Mouse (Mus musculus) hindbrain, embryonic 11.5 days (tissue): ENCODE data around the gene Fam177a. TPM values are rescaled to one million over a fixed set of nuclear protein-coding genes. Genes with fewer than 3 reads are reported as not detected.
A peak's percentile ranks its signal among the peaks of the same experiment; 100 is the strongest.
"Not testable (repeated sequence)": the region's sequence is repeated elsewhere in the genome, so short reads cannot be mapped to it uniquely, and the experiment has no call there.

ENCODE experiments used
- ATAC-seq: fragments of 200-750 bp; cut with Nextera tagmentation; 2 replicates; pipeline ENCODE4 v1.8.0; 2017; ENCODE audit warnings: mild to moderate bottlenecking, moderate TSS enrichment, moderate library complexity; ENCODE audit not compliant: low FRiP score
- DNase-seq: peaks from one replicate; pipeline ENCODE4 v3.0.0-alpha.2; 2015; ENCODE audit warnings: low spot score
- H3K27ac ChIP-seq: fragments of 300-500 bp; sonication (generic); 2 replicates; pipeline ENCODE4 v1.5.1; 2014; ENCODE audit warnings: mild to moderate bottlenecking, low read depth, low read length
- H3K27me3 ChIP-seq: fragments of 300-500 bp; sonication (generic); 2 replicates; pipeline ENCODE4 v1.6.1; 2014; ENCODE audit warnings: mild to moderate bottlenecking, low read length, moderate library complexity, mixed read lengths; ENCODE audit not compliant: control insufficient read depth, insufficient read depth
- H3K36me3 ChIP-seq: fragments of 300-500 bp; sonication (generic); 2 replicates; pipeline ENCODE4 v1.6.1; 2014; ENCODE audit warnings: mild to moderate bottlenecking, low read length, moderate library complexity, mixed read lengths; ENCODE audit not compliant: control insufficient read depth, insufficient read depth
- H3K4me1 ChIP-seq: fragments of 300-500 bp; sonication (generic); replicated peaks from 2 replicates; pipeline ENCODE4 v1.6.1; 2014; ENCODE audit warnings: low read length, mixed read lengths; ENCODE audit not compliant: control insufficient read depth, insufficient read depth
- H3K4me2 ChIP-seq: fragments of 300-500 bp; sonication (generic); replicated peaks from 2 replicates; pipeline ENCODE4 v1.6.1; 2014; ENCODE audit warnings: mild to moderate bottlenecking, low read depth, low read length
- H3K4me3 ChIP-seq: fragments of 300-500 bp; sonication (generic); 2 replicates; pipeline ENCODE4 v1.5.1; 2014; ENCODE audit warnings: low read depth, low read length
- H3K9ac ChIP-seq: fragments of 300-500 bp; sonication (generic); 2 replicates; pipeline ENCODE4 v1.6.1; 2014; ENCODE audit warnings: low read depth, low read length
- H3K9me3 ChIP-seq: fragments of 300-500 bp; sonication (generic); 2 replicates; pipeline ENCODE4 v1.6.1; 2016; ENCODE audit warnings: low read length; ENCODE audit not compliant: control insufficient read depth
- WGBS: fragments of 180-500 bp; shearing (Covaris S2); extraction: QIAGEN DNeasy Blood & Tissue Kit; methylation state at CpG from one replicate; pipeline ENCODE4 v1.1.7; 2014; 5-methylcytosine and 5-hydroxymethylcytosine counted together
- polyA plus RNA-seq: library from polyadenylated mRNA; unstranded; fragments of >200 nt; fragmentation: Nextera tagmentation; extraction: Ambion mirVana; gene quantifications from 2 replicates; pipeline ENCODE4 v1.2.1, GENCODE M21; 2014

The Fam177a gene
- polyA plus RNA-seq, result 10.3 and 19.9 TPM in 2 replicates

GRCm38 (mm10) chr12:55124242-55124641 is at the start of gene Fam177a:
TSS of gene Fam177a (plus strand) at chr12:55124469.
- DNase-seq, H3K27ac ChIP-seq, H3K4me3 ChIP-seq, H3K4me2 ChIP-seq, H3K36me3 ChIP-seq, H3K9ac ChIP-seq, H3K4me1 ChIP-seq, H3K27me3 ChIP-seq, H3K9me3 ChIP-seq: not testable (repeated sequence)
- no CpG with 5 or more reads among the region's 40 CpGs for WGBS
- ATAC-seq, result peak; percentile 96

- Histone ChIP-seq H3K27ac (no peak overlapping the region), H3K4me2 (no peak overlapping the region), H3K27me3 (no peaks in the 10 kb centered on the region), H3K9me3 (no peaks in the 10 kb centered on the region), H3K36me3 (no peaks in the 10 kb centered on the region), H3K4me3 (no peak overlapping the region), H3K9ac (no peak overlapping the region), H3K4me1 (no peaks in the 10 kb centered on the region)
- ATAC-seq (no peak), DNase-seq (no peak)
- 93% methylated on average over 2 of the region's 2 CpGs for WGBS
These were observed 49.0 kb upstream of the Fam177a start for GRCm38 (mm10) chr12:55075296-55075695.

GRCm38 (mm10) chr12:55078706-55079105 is 45.6 kb upstream of the Fam177a start:
- H3K36me3 ChIP-seq, DNase-seq, H3K27ac ChIP-seq, H3K4me2 ChIP-seq, H3K4me1 ChIP-seq, H3K9ac ChIP-seq, ATAC-seq, H3K27me3 ChIP-seq, H3K4me3 ChIP-seq, H3K9me3 ChIP-seq: not testable (repeated sequence)
- WGBS, result 48% methylated on average over 2 of the region's 2 CpGs

- not testable (repeated sequence) for H3K27me3 ChIP-seq, H3K4me1 ChIP-seq, H3K9me3 ChIP-seq, H3K36me3 ChIP-seq
- DNase-seq (peak; percentile 97), ATAC-seq (peak; percentile 99)
- peak within 1 kb of the TSS; percentile 42 for H3K4me2 ChIP-seq
- H3K27ac ChIP-seq, result 0 out of 2 replicates have a peak within 1 kb of the TSS, but pooled peaks have one; percentile 39
- under 1% methylated on average over 55 of the region's 60 CpGs for WGBS
- peak within 1 kb of the TSS; percentile 63 for H3K9ac ChIP-seq
- H3K4me3 ChIP-seq, result peak within 1 kb of the TSS; percentile 63
These were observed 44.3 kb upstream of the Fam177a start, which contains the start of the genes 2700097O09Rik and Srp54a for GRCm38 (mm10) chr12:55079726-55080600. TSS of gene 2700097O09Rik (minus strand) at chr12:55080110. TSS of gene Srp54a (plus strand) at chr12:55080262.

GRCm38 (mm10) chr12:55080601-55080942 is 43.7 kb upstream of the Fam177a start:
- not testable (repeated sequence) for DNase-seq, H3K9me3 ChIP-seq, H3K27ac ChIP-seq, H3K36me3 ChIP-seq, ATAC-seq, H3K4me1 ChIP-seq, H3K27me3 ChIP-seq
- Histone ChIP-seq H3K4me3 (peak overlapping the region; percentile 63), H3K4me2 (peak overlapping the region; percentile 32), H3K9ac (peak overlapping the region; percentile 63; the same call in 1 of the 2 replicates)
- WGBS, result under 1% methylated on average over 25 of the region's 25 CpGs

- not testable (repeated sequence) for ATAC-seq, H3K36me3 ChIP-seq, H3K27ac ChIP-seq, H3K4me3 ChIP-seq, H3K9me3 ChIP-seq, H3K4me2 ChIP-seq, H3K4me1 ChIP-seq, H3K9ac ChIP-seq, H3K27me3 ChIP-seq, DNase-seq
- 95% methylated on average over 1 of the region's 7 CpGs for WGBS
These were observed 32.1 kb upstream of the Fam177a start for GRCm38 (mm10) chr12:55092127-55092526.

GRCm38 (mm10) chr12:55112616-55113015 is 11.7 kb upstream of the Fam177a start:
- not testable (repeated sequence) for H3K27me3 ChIP-seq, H3K9ac ChIP-seq, H3K4me1 ChIP-seq, ATAC-seq, H3K4me3 ChIP-seq, H3K27ac ChIP-seq, H3K9me3 ChIP-seq, H3K36me3 ChIP-seq, H3K4me2 ChIP-seq, DNase-seq
- no CpG with 5 or more reads among the region's 7 CpGs for WGBS

- not testable (repeated sequence) for H3K4me1 ChIP-seq, H3K4me2 ChIP-seq, DNase-seq, H3K36me3 ChIP-seq, H3K4me3 ChIP-seq, H3K27ac ChIP-seq, H3K9ac ChIP-seq, H3K27me3 ChIP-seq, H3K9me3 ChIP-seq
- WGBS, result no CpG with 5 or more reads among the region's 18 CpGs
- peak; percentile 60 for ATAC-seq
These were observed 462 bp downstream of the Fam177a start for GRCm38 (mm10) chr12:55124731-55125130.

GRCm38 (mm10) chr12:55135540-55135939 is 11.3 kb downstream of the Fam177a start:
- H3K4me2 ChIP-seq, H3K4me3 ChIP-seq, H3K9me3 ChIP-seq, H3K9ac ChIP-seq, H3K27me3 ChIP-seq, DNase-seq, H3K36me3 ChIP-seq, H3K4me1 ChIP-seq, H3K27ac ChIP-seq, ATAC-seq: not testable (repeated sequence)
- no CpG with 5 or more reads among the region's 6 CpGs for WGBS
